Mouse (Mus musculus) liver, embryonic 11.5 days (tissue): ENCODE data around the gene Pcp4. TPM values are rescaled to one million over a fixed set of nuclear protein-coding genes. Genes with fewer than 3 reads are reported as not detected.

ENCODE experiments used
- ATAC-seq: fragments of 200-750 bp; cut with Nextera tagmentation; replicated peaks from 2 replicates; pipeline ENCODE4 v1.8.0; 2017; ENCODE audit warnings: moderate number of reproducible peaks, mild to moderate bottlenecking, moderate TSS enrichment, moderate library complexity; ENCODE audit not compliant: low FRiP score
- DNase-seq: peaks from one replicate; pipeline ENCODE4 v3.0.0-alpha.2; 2017; ENCODE audit warnings: low spot score
- H3K27ac ChIP-seq: fragments of 300-500 bp; sonication (generic); 2 replicates; pipeline ENCODE4 v1.5.1; 2014; ENCODE audit warnings: mild to moderate bottlenecking, low read depth, low read length, control low read depth
- H3K27me3 ChIP-seq: fragments of 300-500 bp; sonication (generic); replicated peaks from 2 replicates; pipeline ENCODE4 v1.6.1; 2014; ENCODE audit warnings: low read length, mixed read lengths; ENCODE audit not compliant: control insufficient read depth, insufficient read depth
- H3K36me3 ChIP-seq: fragments of 300-500 bp; sonication (generic); 2 replicates; pipeline ENCODE4 v1.6.1; 2014; ENCODE audit warnings: mild to moderate bottlenecking, low read length, moderate library complexity, mixed read lengths; ENCODE audit not compliant: control insufficient read depth, insufficient read depth
- H3K4me1 ChIP-seq: fragments of 300-500 bp; sonication (generic); replicated peaks from 2 replicates; pipeline ENCODE4 v1.6.1; 2014; ENCODE audit warnings: low read length, mixed read lengths; ENCODE audit not compliant: control insufficient read depth, insufficient read depth
- H3K4me2 ChIP-seq: fragments of 300-500 bp; sonication (generic); 2 replicates; pipeline ENCODE4 v1.6.1; 2014; ENCODE audit warnings: mild to moderate bottlenecking, control low read depth, moderate library complexity
- H3K4me3 ChIP-seq: fragments of 300-500 bp; sonication (generic); 2 replicates; pipeline ENCODE4 v1.5.1; 2014; ENCODE audit warnings: low read depth, low read length, control low read depth
- H3K9ac ChIP-seq: fragments of 300-500 bp; sonication (generic); 2 replicates; pipeline ENCODE4 v1.6.1; 2014; ENCODE audit warnings: low read depth, low read length, control low read depth
- H3K9me3 ChIP-seq: fragments of 300-500 bp; sonication (generic); 2 replicates; pipeline ENCODE4 v1.6.1; 2016; ENCODE audit warnings: low read length, inconsistent platforms, mixed read lengths; ENCODE audit not compliant: control insufficient read depth
- WGBS: fragments of 180-500 bp; shearing (Covaris S2); extraction: QIAGEN DNeasy Blood & Tissue Kit; methylation state at CpG from one replicate; pipeline ENCODE4 v1.1.7; 2014; 5-methylcytosine and 5-hydroxymethylcytosine counted together
- polyA plus RNA-seq: library from polyadenylated mRNA; unstranded; fragments of >200 nt; fragmentation: Nextera tagmentation; extraction: Ambion mirVana; gene quantifications from 2 replicates; pipeline ENCODE4 v1.2.1, GENCODE M21; 2014

Gene Pcp4
- polyA plus RNA-seq, 1 experiment from 2014 or later: 1.2 TPM

DNA sequence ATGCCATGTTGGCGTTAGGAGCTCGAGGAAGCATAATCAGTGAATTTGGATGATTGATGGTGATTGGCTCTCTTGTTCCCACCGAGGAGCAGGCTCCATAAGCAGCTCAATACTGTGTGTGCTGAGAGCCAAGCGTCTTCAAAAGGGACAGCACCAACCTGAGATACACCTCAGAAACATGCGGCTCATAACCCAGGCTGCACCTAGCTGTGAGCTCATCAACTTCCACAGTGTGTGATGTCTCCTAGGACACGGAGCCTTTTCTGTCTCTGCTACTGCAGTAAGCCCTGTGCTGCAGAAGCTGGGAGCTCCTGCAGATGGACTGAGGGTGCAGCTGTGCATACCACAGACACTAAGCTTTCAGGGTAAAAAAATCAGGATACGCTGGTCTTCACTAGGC is 31.5 kb downstream of the Pcp4 start:
- Histone ChIP-seq H3K4me3 (no peak overlapping the region), H3K27ac (no peak overlapping the region), H3K9me3 (no peaks in the 10 kb centered on the region), H3K9ac (no peak overlapping the region), H3K36me3 (no peaks in the 10 kb centered on the region), H3K27me3 (no peaks in the 10 kb centered on the region), H3K4me1 (no peaks in the 10 kb centered on the region), H3K4me2 (no peak overlapping the region)
- DNase-seq: no peak
- WGBS: 60% methylated on average over 7 of the region's 7 CpGs
- no peak for ATAC-seq

- WGBS: 80% methylated on average over 6 of the region's 6 CpGs
- DNase-seq (no peak), ATAC-seq (no peak)
- Histone ChIP-seq H3K9ac (no peak overlapping the region), H3K4me3 (no peak overlapping the region), H3K36me3 (no peaks in the 10 kb centered on the region), H3K4me2 (no peak overlapping the region), H3K27ac (no peak overlapping the region), H3K27me3 (no peaks in the 10 kb centered on the region), H3K4me1 (no peaks in the 10 kb centered on the region), H3K9me3 (no peaks in the 10 kb centered on the region)
Measured at GRCm38 (mm10) chr16:96501241-96501640, 33.8 kb downstream of the Pcp4 start.

DNA sequence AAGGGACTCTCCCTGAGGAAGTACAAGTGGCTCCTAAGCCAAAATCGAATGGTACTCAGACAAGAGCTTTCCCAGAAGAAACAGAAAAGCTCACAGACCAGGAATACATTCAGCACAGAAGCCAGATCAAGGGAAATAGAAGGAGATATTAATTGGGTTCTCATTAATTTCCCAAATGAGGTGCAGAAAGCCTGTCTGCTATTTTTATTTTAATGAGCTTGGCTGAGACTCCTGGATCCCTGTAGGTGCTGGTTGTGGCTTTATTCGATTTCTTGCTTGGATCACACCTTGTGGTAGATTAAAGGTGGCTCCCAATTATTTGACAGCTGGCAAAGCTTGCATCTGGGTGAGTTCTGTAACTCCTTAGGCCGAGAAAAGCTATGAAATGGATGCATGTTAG is 35.2 kb downstream of the Pcp4 start:
- H3K9ac ChIP-seq: no peak overlapping the region
- DNase-seq (no peak), ATAC-seq (no peak)
- H3K4me1 ChIP-seq: no peaks in the 10 kb centered on the region
- no peaks in the 10 kb centered on the region for H3K36me3 ChIP-seq
- H3K27ac ChIP-seq: no peak overlapping the region
- no peak overlapping the region for H3K4me2 ChIP-seq
- H3K4me3 ChIP-seq: no peak overlapping the region
- 62% methylated on average over 3 of the region's 3 CpGs for WGBS
- no peaks in the 10 kb centered on the region for H3K27me3 ChIP-seq
- no peaks in the 10 kb centered on the region for H3K9me3 ChIP-seq

DNA sequence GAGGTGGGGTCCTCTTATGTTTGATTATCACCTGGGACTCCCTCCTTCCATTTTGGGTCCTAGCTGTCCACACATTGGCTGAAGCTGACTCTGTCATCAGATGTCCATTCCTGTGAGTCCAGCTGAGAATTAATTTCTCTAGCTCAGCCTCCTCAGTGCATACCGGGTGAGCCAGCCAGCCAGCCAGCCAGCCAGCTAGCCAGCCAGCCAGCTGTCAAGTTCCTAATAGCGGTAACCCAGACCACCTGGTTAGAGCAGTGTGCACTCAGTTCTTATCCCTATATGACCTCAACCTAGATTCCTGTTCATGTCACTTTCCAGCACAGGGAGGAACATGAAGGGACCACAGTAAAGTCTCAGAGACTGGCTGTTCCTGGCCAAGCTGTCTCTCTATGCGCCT is 47.1 kb downstream of the Pcp4 start:
- no peak overlapping the region for H3K27ac ChIP-seq
- no peaks in the 10 kb centered on the region for H3K4me1 ChIP-seq
- H3K9me3 ChIP-seq: no peaks in the 10 kb centered on the region
- no peaks in the 10 kb centered on the region for H3K27me3 ChIP-seq
- no peak overlapping the region for H3K4me3 ChIP-seq
- ATAC-seq (no peak), DNase-seq (no peak)
- 73% methylated on average over 3 of the region's 3 CpGs for WGBS
- no peak overlapping the region for H3K4me2 ChIP-seq
- H3K36me3 ChIP-seq: no peaks in the 10 kb centered on the region
- no peak overlapping the region for H3K9ac ChIP-seq

GRCm38 (mm10) chr16:96527476-96527875 is 60.1 kb downstream of the Pcp4 start:
- Histone ChIP-seq H3K4me3 (no peak overlapping the region), H3K9me3 (no peaks in the 10 kb centered on the region), H3K27ac (no peak overlapping the region), H3K36me3 (no peaks in the 10 kb centered on the region), H3K4me2 (no peak overlapping the region), H3K27me3 (peaks cover 9% of the 10 kb centered on the region), H3K4me1 (no peaks in the 10 kb centered on the region), H3K9ac (no peak overlapping the region)
- ATAC-seq (no peak), DNase-seq (no peak)
- WGBS: 81% methylated on average over 3 of the region's 3 CpGs

- 84% methylated on average over 4 of the region's 4 CpGs for WGBS
- no peak overlapping the region for H3K4me2 ChIP-seq
- peaks cover 12% of the 10 kb centered on the region for H3K27me3 ChIP-seq
Measured at GRCm38 (mm10) chr16:96528471-96528870, 61.1 kb downstream of the Pcp4 start.

GRCm38 (mm10) chr16:96529896-96530568 is 62.6 kb downstream of the Pcp4 start:
- DNase-seq (no peak), ATAC-seq (no peak)
- no peak overlapping the region for H3K9ac ChIP-seq
- H3K4me2 ChIP-seq: no peak overlapping the region
- H3K27ac ChIP-seq: no peak overlapping the region
- peaks cover 20% of the 10 kb centered on the region for H3K27me3 ChIP-seq
- no peaks in the 10 kb centered on the region for H3K9me3 ChIP-seq
- H3K4me1 ChIP-seq: peaks cover 3% of the 10 kb centered on the region; the same call in 1 of the 2 replicates
- WGBS: 69% methylated on average over 9 of the region's 9 CpGs
- no peaks in the 10 kb centered on the region for H3K36me3 ChIP-seq
- no peak overlapping the region for H3K4me3 ChIP-seq

More at GRCm38 (mm10) chr16:96528471-96528870, 61.1 kb downstream of the Pcp4 start:
- H3K27ac ChIP-seq: no peak overlapping the region
- H3K4me3 ChIP-seq: no peak overlapping the region
- DNase-seq (no peak), ATAC-seq (no peak)
- H3K9ac ChIP-seq: no peak overlapping the region
- no peaks in the 10 kb centered on the region for H3K9me3 ChIP-seq
- peaks cover under 1% of the 10 kb centered on the region; the same call in 1 of the 2 replicates for H3K4me1 ChIP-seq
- no peaks in the 10 kb centered on the region for H3K36me3 ChIP-seq

GRCm38 (mm10) chr16:96530569-96530898 is 63.1 kb downstream of the Pcp4 start:
- H3K9me3 ChIP-seq: no peaks in the 10 kb centered on the region
- WGBS: 25% methylated on average over 3 of the region's 3 CpGs
- no peak overlapping the region for H3K9ac ChIP-seq
- no peak overlapping the region for H3K4me2 ChIP-seq
- peaks cover 24% of the 10 kb centered on the region for H3K27me3 ChIP-seq
- DNase-seq (no peak), ATAC-seq (no peak)
- H3K27ac ChIP-seq: no peak overlapping the region
- peaks cover 3% of the 10 kb centered on the region; the same call in 1 of the 2 replicates for H3K4me1 ChIP-seq
- no peaks in the 10 kb centered on the region for H3K36me3 ChIP-seq
- no peak overlapping the region for H3K4me3 ChIP-seq

DNA sequence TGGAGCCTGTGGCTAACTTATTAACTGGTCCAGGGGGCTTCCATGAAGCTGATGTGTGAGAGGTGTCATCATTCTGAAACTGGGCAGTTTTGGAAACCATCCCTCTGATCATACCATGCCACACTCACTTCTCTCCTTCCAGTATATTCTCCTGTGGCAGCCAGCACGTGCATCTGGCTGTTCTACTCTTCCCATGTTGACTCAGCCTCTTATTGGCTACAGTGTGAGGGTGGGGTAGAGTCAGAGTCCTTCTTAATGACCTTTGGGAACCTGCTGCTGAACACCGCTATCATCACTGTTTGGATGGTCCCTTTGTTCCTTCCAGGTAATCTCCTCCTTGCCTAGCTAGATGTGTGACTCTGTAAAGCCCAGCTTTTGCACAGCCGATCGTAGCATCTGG is 63.6 kb downstream of the Pcp4 start:
- Histone ChIP-seq H3K4me1 (peaks cover 3% of the 10 kb centered on the region; the same call in 1 of the 2 replicates), H3K27ac (no peak overlapping the region), H3K9ac (no peak overlapping the region), H3K4me2 (no peak overlapping the region), H3K36me3 (no peaks in the 10 kb centered on the region), H3K4me3 (no peak overlapping the region), H3K27me3 (peaks cover 29% of the 10 kb centered on the region), H3K9me3 (no peaks in the 10 kb centered on the region)
- no peak for ATAC-seq
- DNase-seq: no peak
- 64% methylated on average over 4 of the region's 4 CpGs for WGBS
